Mouse (Mus musculus): ENCODE data around the gene Ccnl1.

The Ccnl1 gene

DNA sequence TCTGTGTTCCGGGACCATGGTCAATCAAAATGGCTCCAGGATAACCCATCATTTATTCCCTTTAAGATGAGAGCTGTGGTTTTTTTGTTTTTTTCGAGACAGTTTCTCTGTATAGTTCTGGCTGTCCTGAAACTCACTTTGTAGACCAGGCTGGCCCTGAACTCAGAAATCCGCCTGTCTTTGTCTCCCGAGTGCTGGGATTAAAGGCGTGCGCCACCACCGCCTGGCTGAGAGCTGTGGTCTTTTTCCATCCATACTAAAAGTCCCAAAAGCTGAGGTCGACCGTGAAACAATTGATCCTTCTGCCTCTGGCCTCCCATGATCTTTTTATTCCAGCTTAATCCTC, 764 bp upstream of the Ccnl1 start:
- peak; percentile 41 to 56 for DNase-seq

DNA sequence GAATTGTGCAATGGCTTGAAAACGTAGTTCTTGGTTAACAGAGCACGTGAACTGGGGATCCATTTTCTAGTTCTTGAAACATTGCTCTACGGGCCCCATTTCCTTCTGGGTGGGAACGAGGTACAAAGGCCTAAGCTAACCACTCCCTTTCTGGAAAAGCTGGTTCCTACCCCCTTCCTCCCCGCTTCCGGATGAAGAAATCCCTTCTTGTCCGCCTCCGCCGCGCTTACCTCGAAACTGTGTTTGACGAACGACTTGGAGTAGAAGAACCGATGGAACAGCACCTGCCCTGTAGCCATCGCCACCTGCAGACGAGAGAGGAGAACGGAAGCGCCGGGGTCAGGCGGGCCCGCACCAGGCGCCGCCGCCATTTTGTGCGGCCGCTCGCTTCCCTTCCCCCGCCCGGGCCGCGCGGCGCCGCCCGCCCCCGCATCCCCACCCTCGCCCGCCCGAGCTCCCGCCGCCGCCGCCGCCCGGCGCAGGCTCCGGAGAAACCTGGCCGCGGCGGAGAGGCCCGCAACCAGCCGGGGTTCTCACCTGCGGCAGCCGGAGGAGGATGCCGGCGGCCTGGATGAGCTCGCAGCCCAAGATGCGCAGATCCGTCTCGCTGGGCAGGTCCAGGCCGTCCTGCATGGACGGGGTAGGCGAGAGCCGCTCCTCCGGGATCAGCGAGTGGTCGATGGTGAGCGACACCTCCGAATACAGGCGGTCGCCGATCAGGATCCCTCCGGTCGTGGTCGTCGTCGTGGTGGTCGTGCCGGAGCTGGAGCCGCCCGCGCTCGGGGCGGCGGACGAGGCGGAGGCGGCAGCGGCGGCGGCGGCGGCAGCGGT, 563 bp downstream of the Ccnl1 start:
- peak; percentile 84 to 85 for DNase-seq

DNA sequence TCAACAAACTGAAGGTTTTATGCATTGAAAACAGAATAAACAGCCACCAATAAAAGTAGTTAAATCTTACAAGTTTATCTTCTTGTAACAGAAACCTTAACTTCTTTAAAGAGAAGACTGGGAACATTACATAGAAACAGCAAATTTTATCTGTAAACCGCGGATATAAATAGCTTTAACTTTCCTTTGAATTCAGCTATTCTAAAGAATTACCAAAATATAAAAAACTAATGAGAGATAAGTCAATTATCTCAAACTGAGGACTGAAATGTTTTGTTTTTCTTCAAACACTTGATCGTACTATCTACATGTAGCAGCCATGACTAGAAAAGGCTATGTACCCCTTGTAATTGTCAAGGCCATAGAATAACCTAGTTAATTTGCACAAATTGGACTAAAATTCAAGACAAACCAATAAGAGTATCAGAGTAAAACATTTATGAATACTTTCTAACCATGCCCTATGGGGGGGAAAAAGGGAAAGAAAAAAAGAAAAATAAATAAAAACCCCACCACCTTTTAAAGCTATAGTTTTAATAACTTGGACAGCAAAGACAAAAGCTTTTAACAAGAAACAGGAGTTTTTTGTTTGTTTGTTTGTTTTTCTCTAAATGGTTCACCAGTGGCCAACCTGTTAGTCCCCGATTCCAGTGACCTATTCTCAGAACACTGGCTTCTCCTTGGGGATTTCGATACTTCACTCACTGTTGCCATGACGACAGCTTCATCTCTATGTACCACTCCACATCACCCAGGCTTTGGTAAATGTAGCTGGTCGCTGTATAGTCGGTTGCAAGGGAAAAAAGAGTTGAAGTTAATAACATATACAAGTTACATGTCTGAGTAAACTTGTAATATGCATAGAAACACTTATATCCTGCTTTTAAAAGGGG, 3.3 kb downstream of the Ccnl1 start:
- DNase-seq, result peak in 1 of 2 experiments; percentile 29

DNA sequence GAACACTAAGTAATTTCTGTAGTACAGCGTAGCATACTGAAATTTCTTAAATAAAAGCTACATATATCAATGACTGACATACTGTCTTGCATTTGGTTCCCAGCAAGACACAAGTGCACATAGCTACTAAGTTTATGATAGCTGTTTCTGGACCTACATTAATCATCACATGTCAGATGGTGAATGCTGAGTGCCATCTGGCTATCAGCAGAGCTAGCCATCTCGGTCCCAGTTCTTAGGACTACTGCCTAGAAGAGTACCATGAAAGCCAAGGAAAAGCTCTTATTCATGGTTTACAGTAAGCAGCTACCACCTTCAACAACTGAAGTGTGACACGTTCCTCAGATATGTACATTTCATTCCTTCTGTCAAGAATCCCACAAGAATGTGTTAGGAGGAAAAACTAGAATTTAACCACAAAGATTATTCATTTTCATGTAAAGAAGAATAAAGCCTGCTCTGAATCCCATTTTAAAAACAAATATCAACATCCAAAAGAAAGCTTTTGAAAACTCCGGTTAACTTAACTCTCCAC, 7.2 kb downstream of the Ccnl1 start:
- peak; percentile 63 to 72 for DNase-seq

DNA sequence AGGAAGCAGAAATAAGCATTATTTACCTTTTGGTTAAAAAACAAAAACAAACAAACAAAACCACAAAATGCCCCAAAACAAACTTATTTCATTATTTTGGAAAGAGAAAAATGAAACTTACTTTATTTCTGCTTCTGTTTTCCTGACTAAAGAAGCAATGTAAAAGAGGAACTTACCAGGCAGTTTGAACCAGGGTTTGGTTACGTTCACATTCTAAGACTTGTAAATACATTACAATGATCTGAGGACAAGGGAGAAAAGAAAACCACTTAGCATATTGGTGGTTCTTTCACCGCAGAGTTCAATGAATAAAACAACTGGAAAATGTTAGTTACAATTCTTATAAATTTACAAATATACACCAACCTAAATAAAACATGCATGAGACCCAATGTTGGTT, 7.7 kb downstream of the Ccnl1 start:
- no peak for DNase-seq

DNA sequence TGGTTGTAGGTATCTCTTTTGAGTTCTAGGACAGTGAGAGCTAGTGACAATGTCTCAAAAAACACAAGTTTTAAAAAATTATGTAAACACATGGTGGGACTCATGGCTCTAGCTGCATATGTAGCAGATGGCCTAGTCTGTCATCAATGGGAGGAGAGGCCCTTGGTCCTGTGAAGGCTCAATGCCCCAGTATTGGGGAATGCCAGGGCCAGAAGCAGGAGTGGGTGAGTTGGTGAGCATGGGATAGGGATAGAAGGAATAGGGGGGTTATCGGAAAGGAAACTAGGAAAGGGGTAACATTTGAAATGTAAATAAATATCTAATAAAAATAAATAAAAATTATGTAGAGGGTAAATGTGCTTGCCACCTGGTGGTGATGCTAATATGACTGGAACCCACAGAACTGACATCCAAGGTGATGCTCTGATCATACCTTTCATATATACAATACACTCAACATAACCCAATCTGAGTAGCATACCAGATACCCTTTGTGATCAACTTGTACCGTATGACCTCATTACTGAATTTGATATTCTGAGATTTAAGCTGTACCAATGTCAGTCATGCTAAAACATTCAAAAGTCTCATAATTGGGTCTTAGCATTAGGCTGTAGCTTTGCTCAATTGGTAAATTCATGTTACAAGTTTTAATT, 12.6 kb downstream of the Ccnl1 start:
- DNase-seq, result no peak

DNA sequence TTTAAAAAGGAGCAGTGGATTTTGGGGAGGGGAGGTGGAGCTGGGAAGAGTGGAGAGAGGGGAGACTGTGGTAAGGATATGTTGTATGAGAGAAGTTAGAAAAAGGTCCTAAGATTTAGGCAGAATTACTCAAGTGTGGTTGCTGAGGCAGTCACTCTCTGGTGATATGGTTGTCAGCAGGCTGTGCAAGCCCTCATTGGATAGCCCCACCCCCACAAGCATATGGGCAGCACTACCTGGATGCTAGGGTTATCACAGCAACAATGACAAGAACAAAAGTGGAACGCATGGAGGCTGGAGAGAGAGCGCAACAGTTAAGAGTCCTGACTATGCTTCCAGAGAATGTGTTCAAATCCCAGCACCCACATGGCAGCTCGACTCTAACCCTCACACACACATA, 13.3 kb downstream of the Ccnl1 start:
- DNase-seq, result no peak

DNA sequence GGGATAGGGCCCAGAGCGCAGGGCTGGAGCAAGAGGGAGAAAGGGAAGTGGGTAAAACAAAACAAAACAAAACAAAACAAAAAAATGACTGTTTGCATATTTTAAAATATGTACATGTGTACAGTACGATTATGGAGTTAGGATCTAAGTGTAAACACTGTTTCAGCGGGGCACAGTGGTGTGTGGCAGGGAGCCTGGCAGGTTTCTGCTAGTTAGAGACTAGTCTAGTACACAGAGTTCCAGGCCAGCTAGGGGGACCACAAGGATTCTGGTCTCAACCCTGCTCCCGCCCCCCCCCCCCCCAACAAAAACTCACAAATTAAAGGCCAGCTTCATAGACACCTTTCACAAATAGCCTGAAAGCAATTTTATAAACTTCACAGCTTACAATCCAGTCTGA, 14.6 kb downstream of the Ccnl1 start:
- DNase-seq, result no peak

DNA sequence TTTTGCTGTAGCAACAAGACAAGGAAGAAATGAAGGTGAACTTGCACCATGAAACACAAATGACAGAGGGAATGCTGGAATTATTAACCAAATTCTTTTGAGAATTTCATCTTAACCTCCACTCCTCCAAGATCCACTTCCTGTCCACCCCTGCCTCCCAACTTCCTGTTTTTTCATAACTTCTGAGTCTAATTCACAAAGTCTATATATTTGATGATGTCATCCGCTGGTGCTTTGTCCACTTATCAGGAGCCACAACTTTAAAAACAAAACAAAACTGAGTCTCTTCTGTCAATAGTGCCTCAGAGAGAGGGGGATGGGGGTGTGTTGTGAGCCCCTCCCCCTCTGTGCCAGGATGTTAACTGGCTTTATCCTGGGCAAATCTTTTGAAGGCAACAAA, 17.0 kb downstream of the Ccnl1 start:
- no peak for DNase-seq

DNA sequence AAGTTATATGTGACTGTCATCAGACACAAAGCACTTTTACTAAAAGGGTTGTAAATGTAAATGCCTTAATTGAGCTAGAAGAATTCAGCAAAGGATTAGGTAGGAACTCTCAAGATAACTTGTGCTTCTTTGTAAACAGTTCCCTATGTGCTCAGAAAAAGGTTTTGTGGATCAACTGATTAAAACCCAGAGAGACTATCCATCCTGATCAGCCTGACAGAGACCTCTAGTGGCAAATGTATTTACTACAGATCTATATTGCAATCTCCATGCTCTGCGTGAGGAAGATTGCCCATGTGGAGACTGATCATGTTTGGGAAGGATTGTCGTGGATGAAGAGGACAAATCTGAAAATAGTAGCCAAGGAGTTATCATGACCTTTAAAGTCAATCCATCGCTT, 19.8 kb downstream of the Ccnl1 start:
- peak in 1 of 2 experiments; percentile 72 for DNase-seq

DNA sequence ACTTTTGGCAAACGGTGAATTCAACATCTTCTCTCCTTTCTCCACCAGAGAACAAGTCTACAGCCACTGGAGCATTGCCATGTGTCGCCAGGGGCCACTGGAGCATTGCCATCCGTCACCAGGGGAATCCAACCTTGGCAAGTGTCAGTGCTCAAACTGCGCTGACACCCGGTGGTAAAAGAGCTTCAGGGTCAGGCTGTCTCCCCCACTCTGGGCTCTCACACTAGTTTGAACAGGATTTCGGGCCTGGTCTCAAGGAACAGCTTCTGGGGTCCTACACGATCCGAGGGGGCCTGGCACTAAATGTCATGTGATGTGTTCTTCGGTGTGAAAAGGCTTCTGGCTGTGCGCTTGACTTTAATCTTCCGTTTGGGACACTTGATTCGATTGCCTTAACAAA, 21.7 kb downstream of the Ccnl1 start:
- peak; percentile 48 to 58 for DNase-seq

DNA sequence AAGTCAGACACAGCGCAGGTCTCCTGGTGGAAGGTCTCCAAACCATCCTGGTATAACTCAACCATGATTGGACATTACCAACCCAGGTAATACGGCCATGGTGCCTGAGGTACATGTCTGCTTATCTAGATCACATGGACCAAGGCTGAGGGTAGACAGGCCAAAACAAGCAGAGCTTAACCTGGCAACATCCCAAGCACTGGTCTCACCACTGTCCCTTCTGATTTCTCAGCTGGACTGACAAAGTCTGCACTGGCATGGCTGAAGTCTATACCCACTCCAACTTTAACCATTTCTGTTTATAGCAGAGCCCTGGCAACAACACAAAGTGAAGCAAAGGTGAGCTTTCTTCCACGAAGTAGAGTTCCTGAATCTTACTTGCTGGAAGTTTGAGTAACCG, 22.9 kb downstream of the Ccnl1 start:
- DNase-seq, result no peak

DNA sequence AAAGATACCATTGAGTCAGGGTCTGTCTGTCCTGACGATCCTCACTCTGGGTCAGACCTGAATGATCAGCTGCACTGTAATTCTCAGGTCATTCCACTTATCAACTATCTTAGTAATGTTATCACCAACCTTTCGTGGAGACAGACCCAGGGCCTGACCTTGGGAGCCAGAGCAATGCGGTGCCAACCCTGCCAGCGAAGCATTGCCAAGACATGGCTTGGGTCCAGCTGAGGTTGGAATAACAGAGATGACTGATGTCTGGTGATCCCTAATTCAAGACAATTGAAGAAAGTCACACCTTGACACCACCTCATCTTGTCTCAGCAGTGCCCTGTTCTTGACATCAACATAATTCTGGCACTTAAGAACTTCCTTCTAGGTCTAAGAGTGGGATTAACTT, 24.3 kb downstream of the Ccnl1 start:
- peak; percentile 76 to 77 for DNase-seq

DNA sequence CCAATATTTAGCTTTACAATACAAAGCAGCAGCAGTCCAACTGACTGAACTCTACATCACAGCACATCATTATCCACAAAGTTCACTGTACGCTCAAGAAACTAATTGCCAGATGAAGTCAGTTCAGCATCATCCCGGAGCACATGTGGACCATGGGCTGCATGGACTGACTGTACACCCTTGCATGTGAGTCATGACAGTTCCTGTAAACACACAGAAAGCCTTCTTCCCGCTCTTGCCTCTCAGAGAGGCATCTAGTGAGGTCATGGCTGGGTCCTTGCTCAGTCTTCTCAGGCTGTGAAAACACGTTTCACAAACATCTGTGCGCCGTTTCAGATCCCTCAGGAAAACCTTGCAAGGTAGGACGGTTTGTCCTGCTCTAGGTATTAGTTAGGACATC, 26.5 kb downstream of the Ccnl1 start:
- no peak for DNase-seq

DNA sequence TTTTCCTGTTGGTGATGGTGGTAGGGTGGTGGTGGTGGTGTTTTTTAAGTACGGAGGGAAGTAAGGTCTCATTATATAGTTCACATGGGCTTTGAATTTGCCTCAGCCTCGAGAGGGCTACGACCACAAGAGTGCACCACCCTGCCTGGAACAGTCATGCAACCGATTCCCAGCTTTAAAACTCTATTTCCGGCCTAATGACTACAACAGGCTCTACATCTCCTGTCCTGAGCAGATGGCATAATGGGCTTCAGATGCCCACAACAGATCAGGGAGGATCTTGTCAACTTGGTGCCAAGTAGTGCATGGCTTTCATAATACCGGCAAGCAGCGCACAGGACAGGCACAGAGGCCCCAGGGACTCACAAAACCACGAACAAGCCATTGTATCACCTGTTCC, 27.4 kb downstream of the Ccnl1 start:
- peak; percentile 56 to 59 for DNase-seq

DNA sequence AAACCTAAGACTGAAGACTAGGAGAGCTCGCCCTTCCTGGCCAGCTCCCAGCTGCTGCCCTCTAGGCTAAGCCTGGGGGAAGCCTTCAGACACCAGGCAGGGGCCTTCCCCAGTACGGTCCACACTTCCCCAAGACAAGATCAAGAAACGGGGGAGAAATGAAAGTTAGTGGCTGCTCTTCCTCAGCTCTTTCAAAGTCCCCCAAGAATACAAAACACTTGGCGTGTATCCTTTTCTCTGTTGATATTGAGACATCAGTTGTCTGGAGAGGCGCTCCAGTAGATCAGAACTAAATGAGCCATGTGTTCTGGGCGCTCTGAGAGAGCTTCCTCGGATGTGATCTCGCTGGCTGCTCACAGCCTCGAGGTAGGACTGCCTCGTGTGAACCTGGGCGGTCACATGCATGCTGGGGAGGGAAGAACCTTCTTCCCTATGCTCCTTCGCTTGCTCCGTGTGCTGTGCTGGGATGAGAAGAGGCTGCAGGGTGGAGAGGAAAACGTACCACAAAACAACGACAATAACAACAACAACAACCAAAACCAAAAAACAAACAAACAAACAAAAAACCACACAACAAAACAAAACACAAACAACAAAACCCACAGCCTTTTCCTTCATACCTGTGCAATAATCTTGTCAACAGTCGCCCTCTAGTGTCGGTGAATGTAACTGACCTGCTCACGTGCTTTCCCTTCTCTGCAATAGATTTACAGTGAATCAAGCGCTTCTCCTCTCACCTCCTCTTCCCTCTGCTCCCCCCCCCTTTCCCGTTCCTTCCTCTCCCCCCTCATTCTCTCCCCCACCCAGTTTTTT, 28.0 kb downstream of the Ccnl1 start:
- DNase-seq, result peak; percentile 88 to 90

DNA sequence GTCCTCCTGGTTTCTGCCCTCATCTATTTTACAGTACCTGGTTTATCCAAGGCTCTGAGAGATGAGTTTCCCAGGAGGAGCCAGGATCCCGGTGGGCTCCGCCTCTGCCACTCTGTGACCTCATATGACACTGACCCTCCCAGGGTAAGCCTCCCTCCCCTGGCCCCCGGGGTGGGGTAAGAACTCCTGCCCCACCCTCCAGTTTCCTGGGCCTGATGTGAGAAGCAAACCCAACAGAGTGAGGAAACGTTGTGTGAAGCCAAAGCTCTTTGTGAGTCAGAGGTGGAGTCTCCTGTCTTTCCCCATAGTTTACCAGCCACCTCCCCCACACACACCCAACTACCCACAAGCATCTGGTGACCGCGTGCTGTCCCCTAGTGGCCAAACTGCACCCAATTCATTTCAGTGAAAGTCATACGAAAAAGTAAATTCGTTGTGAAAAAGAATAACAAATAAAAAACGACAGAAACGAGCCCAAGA, 28.7 kb downstream of the Ccnl1 start:
- peak; percentile 87 to 88 for DNase-seq

DNA sequence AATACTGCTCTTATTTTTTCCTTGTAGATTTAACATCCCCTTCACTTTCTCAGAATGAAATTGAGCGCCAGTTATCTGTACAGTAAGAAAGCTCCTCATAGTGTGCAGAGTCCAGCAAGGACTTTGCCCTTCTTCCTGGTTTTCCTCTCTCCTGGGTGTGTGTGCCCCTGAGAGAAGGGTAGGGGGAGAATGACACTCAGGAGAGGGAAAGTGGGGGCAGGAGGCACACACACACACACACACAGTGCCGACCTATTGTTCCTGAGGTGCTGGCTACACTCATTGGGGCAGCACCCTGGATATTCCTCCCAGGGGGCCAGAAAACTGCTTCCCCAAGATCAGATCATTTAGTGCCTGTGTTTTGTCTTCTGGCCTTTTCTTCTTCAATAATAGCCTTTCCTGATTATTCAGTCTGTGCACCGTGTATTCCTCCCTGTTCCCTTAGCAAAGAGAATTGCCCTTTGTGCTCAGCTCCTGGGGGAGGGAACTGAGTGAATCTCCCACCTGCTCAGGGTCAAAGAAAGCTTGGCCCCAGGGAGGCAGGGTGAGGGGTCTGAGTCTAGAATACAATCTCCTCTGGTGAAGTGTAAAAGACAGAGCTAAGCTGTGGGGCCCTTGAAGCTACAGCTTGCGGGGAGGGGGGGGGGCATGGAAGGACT, 29.3 kb downstream of the Ccnl1 start:
- DNase-seq, result no peak

DNA sequence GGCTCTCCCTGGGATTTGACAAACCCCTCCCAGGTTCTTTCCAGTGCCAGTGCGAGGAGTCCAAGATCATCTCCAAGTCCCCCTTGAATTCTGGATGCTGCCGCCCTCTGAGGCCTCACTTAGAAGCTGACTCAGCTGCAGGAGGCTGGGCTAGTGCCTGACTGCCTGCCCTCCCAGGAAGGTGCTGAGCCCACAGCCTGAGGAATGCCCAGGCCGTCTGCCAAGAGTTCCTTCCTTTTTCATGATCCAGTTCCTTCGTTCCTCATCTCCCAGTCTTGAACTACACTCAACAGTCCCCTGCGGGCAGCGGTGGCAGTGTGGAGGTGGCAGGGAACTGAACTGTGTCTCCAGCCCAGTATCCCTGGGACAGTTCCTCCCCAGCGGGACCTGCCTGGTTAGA, 30.4 kb downstream of the Ccnl1 start:
- DNase-seq, result peak; percentile 64 to 65

DNA sequence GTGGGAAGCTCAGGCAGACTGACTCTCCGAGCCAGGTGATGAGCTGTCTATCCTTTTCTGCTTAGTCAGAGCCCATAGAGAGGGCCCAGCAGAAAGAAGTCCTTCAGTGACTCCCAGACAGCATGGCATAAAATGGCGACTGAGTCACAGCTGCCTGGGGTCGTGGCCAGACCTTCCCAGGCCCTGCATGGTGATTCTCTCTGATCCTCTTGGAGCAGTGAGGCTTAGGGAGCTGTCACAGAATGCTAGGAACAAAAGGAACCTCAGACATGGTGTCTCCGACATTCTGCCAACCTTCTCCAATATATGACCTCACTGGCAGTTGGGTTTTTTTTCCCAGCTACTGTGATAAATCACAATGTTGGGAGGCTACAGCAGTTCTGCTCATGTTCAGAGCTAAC, 30.9 kb downstream of the Ccnl1 start:
- DNase-seq, result no peak

DNA sequence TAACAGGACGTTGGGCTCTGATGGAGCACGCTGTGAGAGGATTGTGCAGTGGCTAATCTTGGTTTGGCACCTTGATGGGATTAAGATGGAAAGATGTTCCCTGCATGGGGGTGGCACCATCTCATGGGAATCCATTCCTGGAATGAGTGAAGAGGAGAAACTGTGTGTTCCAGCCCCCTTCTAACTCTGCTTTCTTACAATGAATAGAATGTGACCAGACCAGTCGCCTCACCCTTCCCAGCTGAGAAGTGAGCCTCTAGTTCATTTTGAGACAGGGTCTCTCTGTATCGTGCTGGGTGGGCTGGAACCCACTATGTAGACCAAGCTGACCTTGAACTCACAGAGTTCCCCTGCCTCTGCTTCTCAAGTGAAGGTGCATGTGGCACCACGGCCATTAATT, 31.6 kb downstream of the Ccnl1 start:
- no peak for DNase-seq
